Mouse (Mus musculus) hindbrain, embryonic 13.5 days (tissue): ENCODE results near the gene Vwf. TPM values are rescaled to one million over a fixed set of nuclear protein-coding genes. Genes with fewer than 3 reads are reported as not detected.

Experiments
- ATAC-seq: fragments of 200-750 bp; cut with Nextera tagmentation; 2 replicates; pipeline ENCODE4 v1.8.0; 2017; ENCODE audit warnings: moderate TSS enrichment; ENCODE audit not compliant: low FRiP score
- H3K27ac ChIP-seq: fragments of 300-500 bp; sonication (generic); 2 replicates; pipeline ENCODE4 v1.5.1; 2015; ENCODE audit warnings: inconsistent platforms, mild to moderate bottlenecking, moderate library complexity
- H3K27me3 ChIP-seq: fragments of 300-500 bp; sonication (generic); 2 replicates; pipeline ENCODE4 v1.6.1; 2015; ENCODE audit warnings: mild to moderate bottlenecking, inconsistent platforms
- H3K36me3 ChIP-seq: fragments of 300-500 bp; sonication (generic); 2 replicates; pipeline ENCODE4 v1.6.1; 2015; ENCODE audit warnings: mild to moderate bottlenecking, inconsistent platforms
- H3K4me1 ChIP-seq: fragments of 300-500 bp; sonication (generic); replicated peaks from 2 replicates; pipeline ENCODE4 v1.6.1; 2015; ENCODE audit warnings: inconsistent platforms
- H3K4me2 ChIP-seq: fragments of 300-500 bp; sonication (generic); 2 replicates; pipeline ENCODE4 v1.6.1; 2015; ENCODE audit warnings: inconsistent platforms, mild to moderate bottlenecking, moderate library complexity
- H3K4me3 ChIP-seq: fragments of 300-500 bp; sonication (generic); 2 replicates; pipeline ENCODE4 v1.5.1; 2015; ENCODE audit warnings: mild to moderate bottlenecking, inconsistent platforms
- H3K9ac ChIP-seq: fragments of 300-500 bp; sonication (generic); 2 replicates; pipeline ENCODE4 v1.6.1; 2015; ENCODE audit warnings: mild to moderate bottlenecking, inconsistent platforms
- H3K9me3 ChIP-seq: fragments of 300-500 bp; sonication (generic); 2 replicates; pipeline ENCODE4 v1.6.1; 2016; ENCODE audit warnings: inconsistent platforms
- WGBS: fragments of 180-500 bp; shearing (Covaris S2); methylation state at CpG from one replicate; pipeline ENCODE4 v1.1.7; 2015; 5-methylcytosine and 5-hydroxymethylcytosine counted together
- polyA plus RNA-seq: library from polyadenylated mRNA; unstranded; fragments of >200 nt; fragmentation: Nextera tagmentation; extraction: Ambion mirVana; gene quantifications from 2 replicates; pipeline ENCODE4 v1.2.1, GENCODE M21; 2015

Gene Vwf
- polyA plus RNA-seq, 1 experiment from 2014 or later, result 8.0 TPM

DNA sequence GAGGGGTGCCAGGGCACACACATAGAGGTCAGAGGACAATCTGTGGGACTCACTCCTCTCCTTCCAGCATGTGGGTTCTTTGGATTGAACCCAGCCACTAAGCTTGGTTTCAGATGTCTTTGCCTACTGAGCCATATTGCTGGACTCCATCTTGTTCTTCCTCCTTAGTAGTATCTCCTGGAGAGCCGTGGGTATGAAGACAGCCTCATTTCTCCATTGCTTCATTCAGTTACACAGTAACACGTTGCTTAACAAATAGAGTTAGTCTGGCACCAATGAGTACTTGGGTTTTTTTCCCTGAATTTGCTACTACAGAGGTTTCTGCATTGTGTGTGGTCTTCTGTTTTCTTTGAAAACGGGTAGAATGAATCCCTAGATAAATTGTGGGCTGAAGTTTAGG lies 20.5 kb upstream of the Vwf start:
- no peak for ATAC-seq

DNA sequence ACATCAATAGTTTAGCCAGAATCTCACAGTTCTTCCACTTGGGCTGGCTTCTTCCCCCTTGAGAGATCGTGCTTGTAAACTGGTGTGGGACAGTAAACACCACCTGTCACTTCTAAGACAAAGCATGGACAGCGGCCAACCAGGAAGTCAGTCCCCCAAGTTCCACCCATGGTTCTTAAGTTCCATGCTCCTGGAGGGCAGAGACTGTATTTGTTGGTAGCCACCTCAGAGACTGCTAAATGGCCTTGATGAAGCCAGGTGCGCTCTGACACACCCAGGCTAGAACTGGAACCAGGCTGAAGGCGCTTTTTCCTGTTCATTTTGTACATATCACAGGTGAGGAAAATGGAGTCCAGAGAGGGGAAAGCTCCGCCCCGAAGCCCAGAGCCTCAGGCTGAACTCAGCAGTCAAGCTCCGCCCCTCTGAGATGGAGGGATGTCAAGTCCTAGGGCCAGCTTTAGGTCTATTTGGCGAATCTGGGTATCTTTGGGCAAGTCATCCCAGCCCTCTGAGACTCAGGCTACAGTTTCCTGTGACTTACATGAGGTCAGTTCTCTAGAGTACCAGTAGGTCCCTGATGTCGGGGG lies 17.9 kb upstream of the Vwf start:
- no peaks in the 10 kb centered on the region for H3K36me3 ChIP-seq
- H3K4me2 ChIP-seq, result no peak overlapping the region
- ATAC-seq, result no peak
- H3K9ac ChIP-seq, result no peak overlapping the region
- H3K4me1 ChIP-seq, result no peaks in the 10 kb centered on the region
- H3K4me3 ChIP-seq, result no peak overlapping the region
- no peaks in the 10 kb centered on the region for H3K9me3 ChIP-seq
- H3K27ac ChIP-seq, result no peak overlapping the region
- no peaks in the 10 kb centered on the region for H3K27me3 ChIP-seq
- WGBS, result 90% methylated on average over 9 of the region's 9 CpGs

More for the DNA sequence above, 20.5 kb upstream of the Vwf start:
- no peaks in the 10 kb centered on the region for H3K36me3 ChIP-seq
- no peak overlapping the region for H3K27ac ChIP-seq
- no peaks in the 10 kb centered on the region for H3K4me1 ChIP-seq
- H3K9me3 ChIP-seq, result no peaks in the 10 kb centered on the region
- H3K27me3 ChIP-seq, result no peaks in the 10 kb centered on the region
- no peak overlapping the region for H3K4me2 ChIP-seq
- H3K9ac ChIP-seq, result no peak overlapping the region
- WGBS, result 68% methylated on average over 3 of the region's 3 CpGs
- H3K4me3 ChIP-seq, result no peak overlapping the region

- H3K27me3 ChIP-seq, result no peaks in the 10 kb centered on the region
- H3K9ac ChIP-seq, result no peak overlapping the region
- no peaks in the 10 kb centered on the region for H3K36me3 ChIP-seq
- no peak overlapping the region for H3K4me3 ChIP-seq
- 92% methylated on average over 5 of the region's 5 CpGs for WGBS
- no peak for ATAC-seq
- H3K9me3 ChIP-seq, result no peaks in the 10 kb centered on the region
- H3K27ac ChIP-seq, result no peak overlapping the region
- H3K4me1 ChIP-seq, result no peaks in the 10 kb centered on the region
- no peak overlapping the region for H3K4me2 ChIP-seq
These were observed 17.1 kb upstream of the Vwf start for GRCm38 (mm10) chr6:125529479-125529878.

DNA sequence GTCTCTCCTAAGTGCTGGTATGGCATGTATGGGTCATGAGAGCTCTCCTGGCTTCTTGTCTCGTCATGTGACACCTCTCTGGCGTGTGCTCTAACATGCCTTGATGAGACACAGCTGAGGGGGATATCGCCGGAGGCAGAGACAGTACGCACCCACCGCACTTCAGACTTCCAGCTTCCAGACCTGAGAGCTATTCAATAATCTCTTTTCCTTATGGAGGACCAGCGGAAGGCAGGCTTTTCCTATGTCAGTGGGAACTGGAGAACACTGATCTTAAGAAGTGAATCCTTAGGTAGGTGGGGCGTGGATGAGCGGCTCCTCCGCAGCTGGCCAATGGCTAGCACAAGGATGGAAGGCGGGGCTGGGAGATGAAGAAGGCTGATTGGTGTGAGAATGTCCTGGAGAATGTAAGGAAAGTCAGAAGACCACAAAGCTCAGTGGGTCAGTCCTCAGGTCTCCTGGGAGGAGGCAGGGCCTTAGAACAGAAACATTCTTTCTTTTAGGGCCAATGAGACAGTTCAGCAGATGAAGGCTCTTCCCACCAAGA lies 13.4 kb upstream of the Vwf start:
- Histone ChIP-seq H3K36me3 (no peaks in the 10 kb centered on the region), H3K27me3 (no peaks in the 10 kb centered on the region)
- ATAC-seq, result no peak

DNA sequence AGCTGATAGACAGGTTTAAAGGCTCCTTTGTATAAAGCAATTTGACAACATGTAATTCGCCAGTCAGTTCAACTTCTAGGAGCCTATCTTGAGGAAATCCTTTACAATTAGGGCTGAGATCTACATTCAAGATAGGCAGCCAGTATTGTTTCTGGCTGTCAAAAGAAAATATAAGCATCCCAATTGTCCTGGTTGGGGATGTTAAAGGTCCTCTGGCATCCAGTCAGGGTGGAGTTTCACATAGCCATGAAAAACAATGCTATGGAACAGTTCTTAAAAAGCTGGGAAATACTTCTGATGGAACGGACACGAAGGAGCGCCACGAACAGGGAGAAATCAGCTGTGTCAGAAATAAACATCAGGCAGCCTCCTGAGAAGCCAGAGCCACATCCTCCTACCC lies 11.6 kb upstream of the Vwf start:
- no peak overlapping the region for H3K4me2 ChIP-seq
- H3K27ac ChIP-seq, result no peak overlapping the region
- H3K4me1 ChIP-seq, result no peaks in the 10 kb centered on the region
- WGBS, result 74% methylated on average over 5 of the region's 5 CpGs
- ATAC-seq, result no peak
- H3K9me3 ChIP-seq, result no peaks in the 10 kb centered on the region
- no peaks in the 10 kb centered on the region for H3K27me3 ChIP-seq
- no peak overlapping the region for H3K4me3 ChIP-seq
- H3K9ac ChIP-seq, result no peak overlapping the region
- no peaks in the 10 kb centered on the region for H3K36me3 ChIP-seq

More for the DNA sequence above, 13.4 kb upstream of the Vwf start:
- Histone ChIP-seq H3K9me3 (no peaks in the 10 kb centered on the region), H3K9ac (no peak overlapping the region), H3K4me1 (no peaks in the 10 kb centered on the region), H3K27ac (no peak overlapping the region), H3K4me2 (no peak overlapping the region), H3K4me3 (no peak overlapping the region)
- 90% methylated on average over 11 of the region's 11 CpGs for WGBS

GRCm38 (mm10) chr6:125538469-125538868 lies 8.1 kb upstream of the Vwf start:
- H3K9me3 ChIP-seq, result no peaks in the 10 kb centered on the region
- no peak overlapping the region for H3K4me3 ChIP-seq
- no peaks in the 10 kb centered on the region for H3K36me3 ChIP-seq
- H3K9ac ChIP-seq, result no peak overlapping the region
- 84% methylated on average over 5 of the region's 5 CpGs for WGBS
- H3K27ac ChIP-seq, result no peak overlapping the region
- no peaks in the 10 kb centered on the region for H3K4me1 ChIP-seq
- H3K27me3 ChIP-seq, result no peaks in the 10 kb centered on the region
- H3K4me2 ChIP-seq, result no peak overlapping the region
- no peak for ATAC-seq

DNA sequence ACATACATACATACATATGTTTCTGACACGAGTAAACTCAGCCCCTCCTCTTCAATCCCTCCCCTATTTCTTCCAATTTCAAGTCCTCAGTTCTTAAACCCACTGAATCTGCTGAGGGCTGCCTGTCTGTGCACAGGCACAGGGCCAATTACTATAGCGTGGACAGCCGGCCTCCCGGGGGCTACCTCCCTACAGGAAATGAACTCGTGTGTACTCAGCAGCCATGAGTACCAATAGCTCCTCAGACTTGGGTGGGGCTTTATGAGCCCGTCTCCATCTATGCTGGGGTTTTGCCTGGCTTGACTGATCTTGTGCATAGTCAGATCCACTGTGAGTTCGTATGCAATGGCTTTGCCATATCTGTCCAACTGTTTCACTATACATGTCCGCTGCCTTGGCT lies 7.2 kb upstream of the Vwf start:
- no peak overlapping the region for H3K4me2 ChIP-seq
- no peaks in the 10 kb centered on the region for H3K36me3 ChIP-seq
- no peak overlapping the region for H3K4me3 ChIP-seq
- H3K4me1 ChIP-seq, result no peaks in the 10 kb centered on the region
- H3K9ac ChIP-seq, result no peak overlapping the region
- WGBS, result 76% methylated on average over 8 of the region's 8 CpGs
- no peak overlapping the region for H3K27ac ChIP-seq
- no peaks in the 10 kb centered on the region for H3K9me3 ChIP-seq
- no peaks in the 10 kb centered on the region for H3K27me3 ChIP-seq
- no peak for ATAC-seq

DNA sequence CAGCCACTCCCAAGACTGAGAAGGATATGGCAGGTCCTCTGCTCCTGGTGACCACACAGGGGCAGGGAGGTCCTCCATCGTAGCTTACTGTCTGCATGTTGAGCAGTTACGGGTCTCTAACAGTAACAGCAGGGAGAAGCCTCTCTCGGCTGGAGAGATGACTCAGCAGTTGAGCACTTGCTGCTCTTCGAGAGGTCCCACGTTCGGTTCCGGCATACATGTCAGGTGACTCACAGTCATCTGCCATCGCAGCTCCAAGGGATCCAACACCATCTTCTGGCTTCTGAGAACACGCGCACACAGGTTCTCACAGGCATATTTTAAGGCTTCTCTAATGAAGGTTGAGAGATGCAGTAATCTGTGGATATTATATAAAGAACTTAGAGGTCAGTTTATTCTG lies 6.4 kb upstream of the Vwf start:
- Histone ChIP-seq H3K4me3 (no peak overlapping the region), H3K4me1 (no peaks in the 10 kb centered on the region), H3K9ac (no peak overlapping the region), H3K4me2 (no peak overlapping the region), H3K27me3 (no peaks in the 10 kb centered on the region), H3K9me3 (no peaks in the 10 kb centered on the region), H3K36me3 (no peaks in the 10 kb centered on the region), H3K27ac (no peak overlapping the region)
- ATAC-seq, result no peak
- WGBS, result 89% methylated on average over 10 of the region's 10 CpGs

DNA sequence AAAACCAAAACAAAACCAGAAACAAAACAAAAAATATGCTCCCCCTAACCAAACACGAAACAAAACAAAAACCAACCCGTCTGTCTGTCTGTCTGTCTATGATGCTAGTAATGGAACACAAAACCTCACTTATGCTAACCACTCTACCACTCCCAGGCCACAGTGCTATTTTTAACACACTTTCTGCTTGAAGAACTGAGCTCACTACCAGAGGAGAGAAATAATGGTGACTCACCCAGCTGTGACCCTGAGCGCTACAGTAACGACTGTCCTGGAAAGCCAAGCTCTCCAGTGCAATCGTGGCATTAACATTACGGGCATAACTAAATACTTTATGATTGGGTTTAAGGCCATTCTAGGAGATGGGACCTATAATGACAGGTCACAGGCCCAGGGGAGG lies 5.7 kb upstream of the Vwf start:
- no peaks in the 10 kb centered on the region for H3K9me3 ChIP-seq
- no peak overlapping the region for H3K4me3 ChIP-seq
- no peak for ATAC-seq
- no peaks in the 10 kb centered on the region for H3K27me3 ChIP-seq
- H3K27ac ChIP-seq, result no peak overlapping the region
- H3K36me3 ChIP-seq, result no peaks in the 10 kb centered on the region
- no peak overlapping the region for H3K9ac ChIP-seq
- WGBS, result 93% methylated on average over 6 of the region's 6 CpGs
- H3K4me2 ChIP-seq, result no peak overlapping the region
- H3K4me1 ChIP-seq, result no peaks in the 10 kb centered on the region

DNA sequence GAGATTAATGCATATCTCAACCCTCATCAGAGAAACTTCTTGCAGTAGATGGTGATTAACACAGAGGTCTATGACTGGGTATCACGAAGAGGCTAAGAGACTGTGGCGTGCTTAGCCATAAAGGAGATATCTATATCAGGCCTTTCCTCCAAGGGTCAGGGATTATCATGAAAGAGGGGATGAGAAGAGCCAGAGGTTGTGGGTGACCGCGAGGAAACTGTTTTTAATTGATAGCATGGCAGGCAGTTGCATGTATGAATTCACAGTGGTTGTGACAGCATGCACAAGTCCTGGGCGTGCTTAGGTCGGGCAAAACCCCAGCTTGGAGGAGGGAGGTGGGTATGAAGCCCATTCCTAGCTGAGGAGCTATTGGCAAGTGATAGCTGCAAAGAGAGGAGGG lies 5.3 kb upstream of the Vwf start:
- no peak for ATAC-seq

GRCm38 (mm10) chr6:125548406-125548805 lies 1.8 kb downstream of the Vwf start:
- Histone ChIP-seq H3K9me3 (no peaks in the 10 kb centered on the region), H3K36me3 (no peaks in the 10 kb centered on the region), H3K9ac (no peak overlapping the region), H3K27ac (no peak overlapping the region), H3K4me1 (no peaks in the 10 kb centered on the region), H3K4me2 (no peak overlapping the region), H3K4me3 (no peak overlapping the region), H3K27me3 (no peaks in the 10 kb centered on the region)
- WGBS, result 78% methylated on average over 10 of the region's 10 CpGs
- ATAC-seq, result no peak

More for the DNA sequence above, 5.3 kb upstream of the Vwf start:
- Histone ChIP-seq H3K4me3 (no peak overlapping the region), H3K36me3 (no peaks in the 10 kb centered on the region), H3K4me1 (no peaks in the 10 kb centered on the region), H3K9me3 (no peaks in the 10 kb centered on the region), H3K4me2 (no peak overlapping the region), H3K9ac (no peak overlapping the region), H3K27me3 (no peaks in the 10 kb centered on the region), H3K27ac (no peak overlapping the region)
- 85% methylated on average over 6 of the region's 6 CpGs for WGBS

DNA sequence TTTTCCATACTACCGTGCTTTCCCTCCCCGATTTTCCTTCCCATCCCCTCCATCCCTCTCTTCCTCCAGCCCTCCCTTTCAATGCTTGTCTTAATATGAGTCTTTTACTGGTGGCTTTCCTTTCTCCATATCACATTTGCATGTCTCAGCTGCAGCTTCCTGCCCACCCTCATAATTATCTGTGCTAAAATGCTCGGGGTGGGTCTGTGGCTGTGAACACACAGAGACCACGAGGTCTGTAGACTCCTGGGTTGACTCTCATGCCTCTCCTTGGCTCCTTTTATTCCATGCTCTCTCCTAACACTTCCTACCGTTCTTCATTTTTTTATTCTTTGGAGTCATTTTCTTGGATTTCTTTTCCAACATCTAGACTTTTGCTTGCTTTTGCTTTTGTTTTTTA lies 3.6 kb downstream of the Vwf start:
- Histone ChIP-seq H3K4me2 (no peak overlapping the region), H3K9ac (no peak overlapping the region), H3K36me3 (no peaks in the 10 kb centered on the region), H3K9me3 (no peaks in the 10 kb centered on the region), H3K27ac (no peak overlapping the region), H3K4me3 (no peak overlapping the region), H3K4me1 (no peaks in the 10 kb centered on the region), H3K27me3 (no peaks in the 10 kb centered on the region)
- ATAC-seq, result no peak
- 81% methylated on average over 5 of the region's 5 CpGs for WGBS

- 80% methylated on average over 6 of the region's 6 CpGs for WGBS
- no peaks in the 10 kb centered on the region for H3K9me3 ChIP-seq
- no peaks in the 10 kb centered on the region for H3K27me3 ChIP-seq
- H3K27ac ChIP-seq, result no peak overlapping the region
- no peak overlapping the region for H3K4me2 ChIP-seq
- H3K36me3 ChIP-seq, result no peaks in the 10 kb centered on the region
- no peak for ATAC-seq
- H3K4me3 ChIP-seq, result no peak overlapping the region
- no peaks in the 10 kb centered on the region for H3K4me1 ChIP-seq
- no peak overlapping the region for H3K9ac ChIP-seq
These were observed 6.2 kb downstream of the Vwf start for GRCm38 (mm10) chr6:125552760-125553159.
